Mouse (Mus musculus) intestine, embryonic 16.5 days (tissue): ENCODE data around the gene Zscan4-ps1. TPM values are rescaled to one million over a fixed set of nuclear protein-coding genes. Genes with fewer than 3 reads are reported as not detected.
"Not testable (repeated sequence)": the region's sequence is repeated elsewhere in the genome, so short reads cannot be mapped to it uniquely, and the experiment has no call there.

Experiments used
- ATAC-seq: fragments of 200-750 bp; cut with Nextera tagmentation; 2 replicates; pipeline ENCODE4 v1.8.0; 2017; ENCODE audit warnings: moderate TSS enrichment, moderate library complexity
- H3K27ac ChIP-seq: fragments of 300-500 bp; sonication (generic); 2 replicates; pipeline ENCODE4 v1.5.1; 2014; ENCODE audit warnings: mild to moderate bottlenecking, low read length
- H3K27me3 ChIP-seq: fragments of 300-500 bp; sonication (generic); replicated peaks from 2 replicates; pipeline ENCODE4 v1.6.1; 2014; ENCODE audit warnings: low read length, control low read depth, mixed read lengths; ENCODE audit not compliant: control insufficient read depth, insufficient read depth
- H3K36me3 ChIP-seq: fragments of 300-500 bp; sonication (generic); 2 replicates; pipeline ENCODE4 v1.6.1; 2014; ENCODE audit warnings: low read length, control low read depth; ENCODE audit not compliant: control insufficient read depth, insufficient read depth
- H3K4me1 ChIP-seq: fragments of 300-500 bp; sonication (generic); 2 replicates; pipeline ENCODE4 v1.6.1; 2014; ENCODE audit warnings: low read length, control low read depth, mixed read lengths; ENCODE audit not compliant: control insufficient read depth, insufficient read depth
- H3K4me2 ChIP-seq: fragments of 300-500 bp; sonication (generic); 2 replicates; pipeline ENCODE4 v1.6.1; 2014; ENCODE audit warnings: low read depth, low read length, control low read depth
- H3K4me3 ChIP-seq: fragments of 300-500 bp; sonication (generic); 2 replicates; pipeline ENCODE4 v1.5.1; 2014; ENCODE audit warnings: mild to moderate bottlenecking, low read length
- H3K9ac ChIP-seq: fragments of 300-500 bp; sonication (generic); 2 replicates; pipeline ENCODE4 v1.6.1; 2014; ENCODE audit warnings: low read depth, low read length
- H3K9me3 ChIP-seq: fragments of 300-500 bp; sonication (generic); 2 replicates; pipeline ENCODE4 v1.6.1; 2016; ENCODE audit warnings: low read length, control low read depth; ENCODE audit not compliant: control insufficient read depth
- WGBS: fragments of 180-500 bp; shearing (Covaris S2); extraction: QIAGEN DNeasy Blood & Tissue Kit; methylation state at CpG from one replicate; pipeline ENCODE4 v1.1.7; 2014; 5-methylcytosine and 5-hydroxymethylcytosine counted together
- polyA plus RNA-seq: library from polyadenylated mRNA; unstranded; fragments of >200 nt; fragmentation: Nextera tagmentation; extraction: Ambion mirVana; gene quantifications from 2 replicates; pipeline ENCODE4 v1.2.1, GENCODE M21; 2015

Zscan4-ps1 gene
- not detected in 2 replicates for polyA plus RNA-seq

DNA sequence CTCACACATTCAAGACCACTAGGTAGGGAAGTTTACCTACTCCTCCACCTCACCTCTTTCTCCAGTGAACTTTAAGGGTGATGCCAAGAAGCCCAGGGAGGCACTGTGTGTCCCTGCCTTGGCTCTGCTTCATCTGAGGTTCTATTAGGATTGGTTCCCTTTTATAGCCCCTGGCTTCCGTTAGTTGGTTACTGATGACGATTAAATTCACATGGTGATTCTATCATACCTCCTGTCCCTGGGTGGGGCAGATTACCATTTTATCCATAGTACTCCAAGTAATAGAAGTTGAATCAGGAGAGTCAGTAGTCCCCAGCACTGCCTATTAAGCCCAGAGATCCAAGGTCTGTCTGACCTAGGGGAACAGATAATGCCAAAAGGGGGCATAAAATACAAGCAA, at the start of gene Zscan4-ps1:
Zscan4-ps1 (minus strand) TSS at position 101 of the 400 bp plus-strand sequence.
- not testable (repeated sequence) for H3K27me3 ChIP-seq, H3K4me1 ChIP-seq, H3K4me3 ChIP-seq, H3K36me3 ChIP-seq, H3K9me3 ChIP-seq, H3K27ac ChIP-seq, ATAC-seq, H3K9ac ChIP-seq, H3K4me2 ChIP-seq
- 87% methylated on average over 2 of the region's 2 CpGs for WGBS

Other genes starting within 250 kb of the Zscan4-ps1 start
- gene Zscan4b, start 164.6 kb downstream of the Zscan4-ps1 start, polyA plus RNA-seq: not detected in 2 replicates
- not detected in 2 replicates for gene Zscan4c, start 63.9 kb downstream of the Zscan4-ps1 start, polyA plus RNA-seq
- gene Zscan4d, start 96.5 kb upstream of the Zscan4-ps1 start, polyA plus RNA-seq: not detected in 2 replicates
- not detected in 2 replicates for gene Zscan4e, start 241.0 kb upstream of the Zscan4-ps1 start, polyA plus RNA-seq